Mouse (Mus musculus): ENCODE results near the gene Trak2. TPM values are rescaled to one million over a fixed set of nuclear protein-coding genes. Genes with fewer than 3 reads are reported as not detected.

Gene Trak2
- polyA plus RNA-seq (2012; rRNA removed): 65.4 and 66.2 TPM in 2 replicates

- Histone ChIP-seq H3K27me3 (ENCODE audit: control insufficient read depth, insufficient read depth, low read length) (no peaks in the 10 kb centered on the region), H3K27ac (ENCODE audit: insufficient read depth, low read length) (peak within 1 kb of the TSS; percentile 90), H3K4me3 (replicated peaks; ENCODE audit: insufficient read depth, low read depth, low read length) (peak within 1 kb of the TSS; percentile 93), H3K4me1 (ENCODE audit: control insufficient read depth, insufficient read depth, low read length) (peaks cover 8% of the 10 kb centered on the region; the same call in 1 of the 2 replicates)
- DNase-seq: peak; percentile 95 to 96
- TF ChIP-seq POLR2A (IDR thresholded peaks at IDR 0.05; ENCODE audit: borderline replicate concordance, insufficient read depth, low read length) (peak; percentile 50; the same call in 1 of the 2 replicates), CTCF (IDR thresholded peaks at IDR 0.05; ENCODE audit: borderline replicate concordance, insufficient read depth, low read depth, low read length) (no peak)
- WGBS: under 1% methylated on average over 69 of the region's 69 CpGs
Observed at GRCm38 (mm10) chr1:58973366-58974221, at the start of gene Trak2, which contains the start of gene Stradb. Gene Trak2 (minus strand): TSS chr1:58973430. Gene Stradb (plus strand): TSS chr1:58973522.

GRCm38 (mm10) chr1:59021556-59021955 lies 48.3 kb upstream of the Trak2 start:
- no peak for DNase-seq
- WGBS: 82% methylated on average over 3 of the region's 3 CpGs
- H3K4me3 ChIP-seq (replicated peaks; ENCODE audit: insufficient read depth, low read depth, low read length): no peak overlapping the region
- TF ChIP-seq CTCF (IDR thresholded peaks at IDR 0.05; ENCODE audit: borderline replicate concordance, insufficient read depth, low read depth, low read length) (no peak), POLR2A (IDR thresholded peaks at IDR 0.05; ENCODE audit: borderline replicate concordance, insufficient read depth, low read length) (no peak)
- H3K4me1 ChIP-seq (ENCODE audit: control insufficient read depth, insufficient read depth, low read length): no peaks in the 10 kb centered on the region
- H3K27ac ChIP-seq (ENCODE audit: insufficient read depth, low read length): no peak overlapping the region
- H3K27me3 ChIP-seq (ENCODE audit: control insufficient read depth, insufficient read depth, low read length): no peaks in the 10 kb centered on the region

GRCm38 (mm10) chr1:59009250-59009649 lies 36.0 kb upstream of the Trak2 start:
- no peak overlapping the region for H3K27ac ChIP-seq (ENCODE audit: insufficient read depth, low read length)
- no peaks in the 10 kb centered on the region for H3K4me1 ChIP-seq (ENCODE audit: control insufficient read depth, insufficient read depth, low read length)
- DNase-seq: no peak
- WGBS: 44% methylated on average over 4 of the region's 4 CpGs
- no peaks in the 10 kb centered on the region for H3K27me3 ChIP-seq (ENCODE audit: control insufficient read depth, insufficient read depth, low read length)
- TF ChIP-seq POLR2A (IDR thresholded peaks at IDR 0.05; ENCODE audit: borderline replicate concordance, insufficient read depth, low read length): no peak
- TF ChIP-seq CTCF (IDR thresholded peaks at IDR 0.05; ENCODE audit: borderline replicate concordance, insufficient read depth, low read depth, low read length): no peak
- H3K4me3 ChIP-seq (replicated peaks; ENCODE audit: insufficient read depth, low read depth, low read length): no peak overlapping the region

- no peak overlapping the region for H3K4me3 ChIP-seq (replicated peaks; ENCODE audit: insufficient read depth, low read depth, low read length)
- H3K27ac ChIP-seq (ENCODE audit: insufficient read depth, low read length): no peak overlapping the region
- H3K27me3 ChIP-seq (ENCODE audit: control insufficient read depth, insufficient read depth, low read length): no peaks in the 10 kb centered on the region
- TF ChIP-seq CTCF (IDR thresholded peaks at IDR 0.05; ENCODE audit: borderline replicate concordance, insufficient read depth, low read depth, low read length) (no peak), POLR2A (IDR thresholded peaks at IDR 0.05; ENCODE audit: borderline replicate concordance, insufficient read depth, low read length) (no peak)
- 94% methylated on average over 5 of the region's 5 CpGs for WGBS
- H3K4me1 ChIP-seq (ENCODE audit: control insufficient read depth, insufficient read depth, low read length): no peaks in the 10 kb centered on the region
- DNase-seq: no peak
Observed at GRCm38 (mm10) chr1:58995313-58995712, 22.1 kb upstream of the Trak2 start.

- TF ChIP-seq POLR2A (IDR thresholded peaks at IDR 0.05; ENCODE audit: borderline replicate concordance, insufficient read depth, low read length) (no peak), CTCF (IDR thresholded peaks at IDR 0.05; ENCODE audit: borderline replicate concordance, insufficient read depth, low read depth, low read length) (no peak)
- H3K4me1 ChIP-seq (ENCODE audit: control insufficient read depth, insufficient read depth, low read length): no peaks in the 10 kb centered on the region
- 16% methylated on average over 1 of the region's 1 CpGs for WGBS
Observed at GRCm38 (mm10) chr1:58993723-58994122, 20.5 kb upstream of the Trak2 start.

GRCm38 (mm10) chr1:58993144-58993543 lies 19.9 kb upstream of the Trak2 start:
- Histone ChIP-seq H3K4me1 (ENCODE audit: control insufficient read depth, insufficient read depth, low read length) (no peaks in the 10 kb centered on the region), H3K4me3 (replicated peaks; ENCODE audit: insufficient read depth, low read depth, low read length) (no peak overlapping the region)
- WGBS: 87% methylated on average over 7 of the region's 7 CpGs

More at GRCm38 (mm10) chr1:58993723-58994122, 20.5 kb upstream of the Trak2 start:
- no peak overlapping the region for H3K4me3 ChIP-seq (replicated peaks; ENCODE audit: insufficient read depth, low read depth, low read length)
- no peak overlapping the region for H3K27ac ChIP-seq (ENCODE audit: insufficient read depth, low read length)
- DNase-seq: no peak
- no peaks in the 10 kb centered on the region for H3K27me3 ChIP-seq (ENCODE audit: control insufficient read depth, insufficient read depth, low read length)

GRCm38 (mm10) chr1:58984586-58984985 lies 11.4 kb upstream of the Trak2 start:
- H3K27me3 ChIP-seq (ENCODE audit: control insufficient read depth, insufficient read depth, low read length): no peaks in the 10 kb centered on the region

More at GRCm38 (mm10) chr1:58993144-58993543, 19.9 kb upstream of the Trak2 start:
- H3K27ac ChIP-seq (ENCODE audit: insufficient read depth, low read length): no peak overlapping the region
- DNase-seq: no peak
- no peak for TF ChIP-seq CTCF (IDR thresholded peaks at IDR 0.05; ENCODE audit: borderline replicate concordance, insufficient read depth, low read depth, low read length)
- no peaks in the 10 kb centered on the region for H3K27me3 ChIP-seq (ENCODE audit: control insufficient read depth, insufficient read depth, low read length)

GRCm38 (mm10) chr1:58982276-58982675 lies 9.0 kb upstream of the Trak2 start:
- Histone ChIP-seq H3K4me1 (ENCODE audit: control insufficient read depth, insufficient read depth, low read length) (no peaks in the 10 kb centered on the region), H3K27me3 (ENCODE audit: control insufficient read depth, insufficient read depth, low read length) (no peaks in the 10 kb centered on the region), H3K27ac (ENCODE audit: insufficient read depth, low read length) (no peak overlapping the region), H3K4me3 (replicated peaks; ENCODE audit: insufficient read depth, low read depth, low read length) (no peak overlapping the region)
- DNase-seq: no peak
- 88% methylated on average over 3 of the region's 3 CpGs for WGBS
- TF ChIP-seq POLR2A (IDR thresholded peaks at IDR 0.05; ENCODE audit: borderline replicate concordance, insufficient read depth, low read length) (no peak), CTCF (IDR thresholded peaks at IDR 0.05; ENCODE audit: borderline replicate concordance, insufficient read depth, low read depth, low read length) (no peak)

More at GRCm38 (mm10) chr1:58984586-58984985, 11.4 kb upstream of the Trak2 start:
- WGBS: 89% methylated on average over 5 of the region's 5 CpGs
- Histone ChIP-seq H3K27ac (ENCODE audit: insufficient read depth, low read length) (no peak overlapping the region), H3K4me1 (ENCODE audit: control insufficient read depth, insufficient read depth, low read length) (no peaks in the 10 kb centered on the region), H3K4me3 (replicated peaks; ENCODE audit: insufficient read depth, low read depth, low read length) (no peak overlapping the region)
- DNase-seq: no peak
- TF ChIP-seq CTCF (IDR thresholded peaks at IDR 0.05; ENCODE audit: borderline replicate concordance, insufficient read depth, low read depth, low read length) (no peak), POLR2A (IDR thresholded peaks at IDR 0.05; ENCODE audit: borderline replicate concordance, insufficient read depth, low read length) (no peak)

Measured in cerebellum, adult 2 months (tissue).